Mouse (Mus musculus): ENCODE results near the gene Tnrc6a. TPM values are rescaled to one million over a fixed set of nuclear protein-coding genes. Genes with fewer than 3 reads are reported as not detected.

Gene Tnrc6a
- total and polyA plus RNA-seq, 3 experiments, result 16.3 to 62.0 (median 20.1) TPM

GRCm38 (mm10) chr7:123135655-123136054, 12.0 kb downstream of the Tnrc6a start:
- Histone ChIP-seq H3K4me2 (ENCODE audit: insufficient read depth, low read depth, poor library complexity, severe bottlenecking) (no peak overlapping the region), H3K27me3 (replicated peaks) (no peaks in the 10 kb centered on the region), H3K27ac (ENCODE audit: insufficient read depth, low read depth) (no peak overlapping the region), H3K9me3 (replicated peaks; ENCODE audit: low read length) (peaks cover 18% of the 10 kb centered on the region), H3K9ac (ENCODE audit: insufficient read depth, low read depth) (no peak overlapping the region), H3K4me3 (replicated peaks in 1 of 3; ENCODE audit: low read depth in 2 of 3, low read length in 2 of 3, poor library complexity in 1 of 3) (no peak overlapping the region), H3K79me2 (replicated peaks; ENCODE audit: control insufficient read depth, extremely low read depth, insufficient read depth, poor library complexity, severe bottlenecking) (peaks cover 79% of the 10 kb centered on the region), H3K36me3 (replicated peaks in 1 of 2; ENCODE audit: control insufficient read depth in 1 of 2, insufficient read depth in 1 of 2, low read length in 1 of 2) (peaks cover 35 to 82% of the 10 kb centered on the region in 2 experiments), H3K4me1 (ENCODE audit: control insufficient read depth in 1 of 2, insufficient read depth in 2 of 2) (peaks cover 10 to 30% of the 10 kb centered on the region in 2 experiments)
- no peak for DNase-seq (ENCODE audit: extremely low read depth)
- dilution Hi-C loops (cut with MboI; ENCODE audit: extremely low pct_ligation_motif_present, extremely low pct_unique_long_range_greater_than_20kb, low sequenced_read_pairs) (no loop called here), in situ Hi-C loops (cut with MboI; ENCODE audit: low pct_ligation_motif_present, low pct_unique_long_range_greater_than_20kb, low sequenced_read_pairs) (no loop called here)
- TF ChIP-seq BHLHE40 (IDR thresholded peaks at IDR 0.05; ENCODE audit: low read depth, low read length) (no peak), KAT2A (IDR thresholded peaks at IDR 0.05; ENCODE audit: insufficient replicate concordance, low read length) (no peak), JUN (IDR thresholded peaks at IDR 0.05; ENCODE audit: insufficient read depth, low read depth, low read length) (no peak)

DNA sequence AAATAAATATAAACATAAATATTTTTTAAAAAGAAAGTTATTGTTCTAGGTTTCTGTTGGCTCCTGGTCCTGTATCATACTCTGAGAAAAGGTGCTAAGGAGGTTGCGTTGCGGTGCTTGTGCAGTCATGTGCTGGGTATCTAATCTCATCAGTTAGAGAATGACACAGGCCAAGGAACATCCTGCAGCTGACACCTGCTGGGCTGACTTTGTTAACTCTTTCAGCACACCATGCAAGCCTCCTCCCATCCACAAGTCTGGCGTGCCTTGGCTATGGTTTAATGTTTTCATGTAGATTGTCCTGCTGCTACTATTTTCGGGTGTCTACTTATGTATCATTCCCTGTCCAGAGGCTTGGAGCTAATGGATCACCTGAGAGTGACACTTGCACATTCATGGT, 14.3 kb downstream of the Tnrc6a start:
- Histone ChIP-seq H3K9ac (ENCODE audit: insufficient read depth, low read depth) (no peak overlapping the region), H3K79me2 (replicated peaks; ENCODE audit: control insufficient read depth, extremely low read depth, insufficient read depth, poor library complexity, severe bottlenecking) (peaks cover 75% of the 10 kb centered on the region), H3K4me1 (ENCODE audit: control insufficient read depth in 1 of 2, insufficient read depth in 2 of 2) (peaks cover 0 to 9% of the 10 kb centered on the region in 2 experiments; a peak in 1 of 4 replicates), H3K27me3 (replicated peaks) (no peaks in the 10 kb centered on the region), H3K36me3 (replicated peaks in 1 of 2; ENCODE audit: control insufficient read depth in 1 of 2, insufficient read depth in 1 of 2, low read length in 1 of 2) (peaks cover 37 to 86% of the 10 kb centered on the region in 2 experiments), H3K9me3 (replicated peaks; ENCODE audit: low read length) (peaks cover 18% of the 10 kb centered on the region), H3K27ac (ENCODE audit: insufficient read depth, low read depth) (no peak overlapping the region), H3K4me2 (ENCODE audit: insufficient read depth, low read depth, poor library complexity, severe bottlenecking) (no peak overlapping the region), H3K4me3 (replicated peaks in 1 of 3; ENCODE audit: low read depth in 2 of 3, low read length in 2 of 3, poor library complexity in 1 of 3) (no peak overlapping the region)
- TF ChIP-seq JUND (conservative IDR thresholded peaks at IDR 0.05; ENCODE audit: low read depth, low read length) (no peak), ZMIZ1 (IDR thresholded peaks at IDR 0.05; ENCODE audit: low read depth, low read length) (no peak), ETS1 (conservative IDR thresholded peaks at IDR 0.05; ENCODE audit: low read depth, low read length) (no peak), ZKSCAN1 (IDR thresholded peaks at IDR 0.05; ENCODE audit: borderline replicate concordance, low read depth, low read length) (no peak), SIN3A (IDR thresholded peaks at IDR 0.05; ENCODE audit: low read length) (no peak), CHD2 (IDR thresholded peaks at IDR 0.05; ENCODE audit: low read length) (no peak), USF1 (IDR thresholded peaks at IDR 0.05; ENCODE audit: low read depth, low read length) (no peak), MYC (IDR thresholded peaks at IDR 0.05; ENCODE audit: low read depth, low read length) (no peak), E2F4 (IDR thresholded peaks at IDR 0.05; ENCODE audit: insufficient replicate concordance, low read depth, low read length) (no peak)
- DNase-seq (ENCODE audit: extremely low read depth), result no peak
- in situ Hi-C loops (cut with MboI; ENCODE audit: low pct_ligation_motif_present, low pct_unique_long_range_greater_than_20kb, low sequenced_read_pairs), result no loop called here
- dilution Hi-C loops (cut with MboI; ENCODE audit: extremely low pct_ligation_motif_present, extremely low pct_unique_long_range_greater_than_20kb, low sequenced_read_pairs), result no loop called here

- dilution Hi-C loops (cut with MboI; ENCODE audit: extremely low pct_ligation_motif_present, extremely low pct_unique_long_range_greater_than_20kb, low sequenced_read_pairs), result no loop called here
- in situ Hi-C loops (cut with MboI; ENCODE audit: low pct_ligation_motif_present, low pct_unique_long_range_greater_than_20kb, low sequenced_read_pairs), result no loop called here
- no peak for DNase-seq (ENCODE audit: extremely low read depth)
- H3K4me1 ChIP-seq (ENCODE audit: control insufficient read depth in 1 of 2, insufficient read depth in 2 of 2), result peaks cover 0 to 6% of the 10 kb centered on the region in 2 experiments; a peak in 1 of 4 replicates
- H3K9me3 ChIP-seq (replicated peaks; ENCODE audit: low read length), result no peaks in the 10 kb centered on the region
- peaks cover 30 to 66% of the 10 kb centered on the region in 2 experiments for H3K36me3 ChIP-seq (replicated peaks in 1 of 2; ENCODE audit: control insufficient read depth in 1 of 2, insufficient read depth in 1 of 2, low read length in 1 of 2)
- no peak overlapping the region for H3K4me2 ChIP-seq (ENCODE audit: insufficient read depth, low read depth, poor library complexity, severe bottlenecking)
- H3K27me3 ChIP-seq (replicated peaks), result no peaks in the 10 kb centered on the region
- H3K79me2 ChIP-seq (replicated peaks; ENCODE audit: control insufficient read depth, extremely low read depth, insufficient read depth, poor library complexity, severe bottlenecking), result peaks cover 17% of the 10 kb centered on the region
- TF ChIP-seq SMC3 (IDR thresholded peaks at IDR 0.05; ENCODE audit: low read depth, low read length), result no peak
- no peak for TF ChIP-seq HCFC1 (IDR thresholded peaks at IDR 0.05; ENCODE audit: low read depth, low read length)
- no peak for TF ChIP-seq MAFK (IDR thresholded peaks at IDR 0.05; ENCODE audit: insufficient replicate concordance, low read length)
- no peak for TF ChIP-seq USF1 (IDR thresholded peaks at IDR 0.05; ENCODE audit: low read depth, low read length)
- no peak for TF ChIP-seq MAX (IDR thresholded peaks at IDR 0.05; ENCODE audit: low read length)
- TF ChIP-seq MEF2A (IDR thresholded peaks at IDR 0.05; ENCODE audit: borderline replicate concordance, low read depth, low read length), result no peak
- TF ChIP-seq ZMIZ1 (IDR thresholded peaks at IDR 0.05; ENCODE audit: low read depth, low read length), result no peak
- TF ChIP-seq NRF1 (IDR thresholded peaks at IDR 0.05; ENCODE audit: low read depth, low read length), result no peak
- H3K9ac ChIP-seq (ENCODE audit: insufficient read depth, low read depth), result no peak overlapping the region
- H3K4me3 ChIP-seq (replicated peaks in 1 of 3; ENCODE audit: low read depth in 2 of 3, low read length in 2 of 3, poor library complexity in 1 of 3), result no peak overlapping the region
- H3K27ac ChIP-seq (ENCODE audit: insufficient read depth, low read depth), result no peak overlapping the region
Measured at GRCm38 (mm10) chr7:123146141-123146846, 22.6 kb downstream of the Tnrc6a start.
